Mouse (Mus musculus) intestine, embryonic 15.5 days (tissue): Measurements from ENCODE around the gene B3galnt1. TPM values are rescaled to one million over a fixed set of nuclear protein-coding genes. Genes with fewer than 3 reads are reported as not detected.
A peak's percentile ranks its signal among the peaks of the same experiment; 100 is the strongest.
"Not testable (repeated sequence)": the region's sequence is repeated elsewhere in the genome, so short reads cannot be mapped to it uniquely, and the experiment has no call there.

Experiments
- ATAC-seq: fragments of 200-750 bp; cut with Nextera tagmentation; 2 replicates; pipeline ENCODE4 v1.8.0; 2017; ENCODE audit warnings: moderate TSS enrichment, moderate library complexity
- H3K27ac ChIP-seq: fragments of 300-500 bp; sonication (generic); 2 replicates; pipeline ENCODE4 v1.5.1; 2015; ENCODE audit warnings: mild to moderate bottlenecking, inconsistent platforms
- H3K27me3 ChIP-seq: fragments of 300-500 bp; sonication (generic); replicated peaks from 2 replicates; pipeline ENCODE4 v1.6.1; 2015; ENCODE audit warnings: inconsistent platforms
- H3K36me3 ChIP-seq: fragments of 300-500 bp; sonication (generic); 2 replicates; pipeline ENCODE4 v1.6.1; 2015; ENCODE audit warnings: inconsistent platforms
- H3K4me1 ChIP-seq: fragments of 300-500 bp; sonication (generic); replicated peaks from 2 replicates; pipeline ENCODE4 v1.6.1; 2015; ENCODE audit warnings: inconsistent platforms
- H3K4me2 ChIP-seq: fragments of 300-500 bp; sonication (generic); replicated peaks from 2 replicates; pipeline ENCODE4 v1.6.1; 2015; ENCODE audit warnings: mild to moderate bottlenecking, inconsistent platforms
- H3K4me3 ChIP-seq: fragments of 300-500 bp; sonication (generic); replicated peaks from 2 replicates; pipeline ENCODE4 v1.5.1; 2015; ENCODE audit warnings: inconsistent platforms
- H3K9ac ChIP-seq: fragments of 300-500 bp; sonication (generic); 2 replicates; pipeline ENCODE4 v1.6.1; 2015; ENCODE audit warnings: inconsistent platforms
- H3K9me3 ChIP-seq: fragments of 300-500 bp; sonication (generic); 2 replicates; pipeline ENCODE4 v1.6.1; 2016; ENCODE audit warnings: inconsistent platforms
- WGBS: fragments of 180-500 bp; shearing (Covaris S2); methylation state at CpG from one replicate; pipeline ENCODE4 v1.1.7; 2015; 5-methylcytosine and 5-hydroxymethylcytosine counted together
- polyA plus RNA-seq: library from polyadenylated mRNA; unstranded; fragments of >200 nt; fragmentation: Nextera tagmentation; extraction: Ambion mirVana; gene quantifications from 2 replicates; pipeline ENCODE4 v1.2.1, GENCODE M21; 2015

Gene B3galnt1
- polyA plus RNA-seq, 1 experiment from 2014 or later: 33.2 TPM

- Histone ChIP-seq H3K4me3 (no peak overlapping the region), H3K27ac (no peak overlapping the region), H3K9me3 (no peaks in the 10 kb centered on the region), H3K27me3 (no peaks in the 10 kb centered on the region), H3K36me3 (no peaks in the 10 kb centered on the region), H3K9ac (no peak overlapping the region), H3K4me2 (no peak overlapping the region), H3K4me1 (peaks cover 4% of the 10 kb centered on the region; the same call in 1 of the 2 replicates)
- WGBS: 82% methylated on average over 3 of the region's 3 CpGs
- ATAC-seq: no peak
Observed at GRCm38 (mm10) chr3:69596116-69596515, 2.6 kb downstream of the B3galnt1 start.

DNA sequence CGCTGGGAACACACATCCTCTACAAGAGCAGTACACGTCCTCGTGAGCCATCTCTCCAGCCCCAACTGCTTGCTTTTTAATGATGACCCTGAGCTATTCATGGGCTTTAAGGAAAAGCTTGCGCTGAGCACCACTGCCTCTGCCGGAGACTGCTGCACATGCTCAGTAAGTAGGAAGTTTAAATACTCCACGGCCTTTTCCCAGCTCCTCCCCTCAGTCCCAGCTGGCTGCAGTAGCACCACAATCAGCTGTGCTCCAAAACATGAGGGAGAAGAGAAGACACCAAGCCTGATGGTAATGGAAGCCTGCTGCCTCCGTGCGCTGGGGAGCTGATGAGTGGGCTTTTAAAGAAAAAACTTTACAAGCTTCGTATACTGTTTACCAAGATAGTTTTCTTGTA, 4.7 kb downstream of the B3galnt1 start:
- H3K4me1 ChIP-seq: peaks cover 1% of the 10 kb centered on the region; the same call in 1 of the 2 replicates
- H3K27ac ChIP-seq: no peak overlapping the region
- H3K4me3 ChIP-seq: no peak overlapping the region
- no peak overlapping the region for H3K9ac ChIP-seq
- H3K4me2 ChIP-seq: no peak overlapping the region
- no peak; the same call in 1 of the 2 replicates for ATAC-seq
- no peaks in the 10 kb centered on the region for H3K27me3 ChIP-seq
- WGBS: 66% methylated on average over 9 of the region's 9 CpGs
- no peaks in the 10 kb centered on the region for H3K36me3 ChIP-seq
- no peaks in the 10 kb centered on the region for H3K9me3 ChIP-seq

DNA sequence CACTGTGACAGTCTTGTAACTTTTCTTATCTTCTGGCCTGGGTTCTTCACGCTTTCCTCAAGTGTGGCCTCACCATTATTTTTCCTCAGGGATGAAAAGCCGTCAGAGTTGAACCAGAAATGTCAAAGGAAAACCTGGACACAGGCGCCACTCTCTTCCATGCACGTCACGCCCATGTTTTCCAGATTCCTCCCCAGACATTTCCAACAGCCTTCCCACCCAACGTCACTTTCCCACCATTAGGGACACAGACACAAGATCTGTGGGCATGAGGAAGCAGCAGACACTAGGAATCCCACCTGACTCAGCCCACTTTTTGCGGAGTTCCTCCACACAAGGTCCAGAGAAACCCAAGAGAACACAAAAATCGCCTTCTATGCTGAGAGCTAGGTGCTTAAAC, 5.3 kb downstream of the B3galnt1 start:
- Histone ChIP-seq H3K4me2 (no peak overlapping the region), H3K27me3 (no peaks in the 10 kb centered on the region), H3K9me3 (no peaks in the 10 kb centered on the region), H3K4me1 (no peaks in the 10 kb centered on the region), H3K9ac (no peak overlapping the region), H3K4me3 (no peak overlapping the region), H3K36me3 (no peaks in the 10 kb centered on the region), H3K27ac (no peak overlapping the region)
- 92% methylated on average over 8 of the region's 8 CpGs for WGBS
- ATAC-seq: no peak

- Histone ChIP-seq H3K4me2 (no peak overlapping the region), H3K4me1 (no peaks in the 10 kb centered on the region; the same call in 1 of the 2 replicates), H3K9ac (no peak overlapping the region), H3K27me3 (no peaks in the 10 kb centered on the region), H3K36me3 (no peaks in the 10 kb centered on the region), H3K27ac (no peak overlapping the region), H3K4me3 (no peak overlapping the region), H3K9me3 (no peaks in the 10 kb centered on the region)
- ATAC-seq: no peak
- 49% methylated on average over 10 of the region's 10 CpGs for WGBS
Observed at GRCm38 (mm10) chr3:69588101-69588760, 10.5 kb downstream of the B3galnt1 start.

GRCm38 (mm10) chr3:69583798-69584197, 15.0 kb downstream of the B3galnt1 start:
- H3K4me2 ChIP-seq: no peak overlapping the region
- no peaks in the 10 kb centered on the region for H3K9me3 ChIP-seq
- H3K36me3 ChIP-seq: no peaks in the 10 kb centered on the region
- no peak overlapping the region for H3K27ac ChIP-seq
- WGBS: 59% methylated on average over 1 of the region's 1 CpGs
- peak; percentile 85 for ATAC-seq
- H3K9ac ChIP-seq: no peak overlapping the region
- H3K4me3 ChIP-seq: no peak overlapping the region
- H3K27me3 ChIP-seq: no peaks in the 10 kb centered on the region
- H3K4me1 ChIP-seq: no peaks in the 10 kb centered on the region; the same call in 1 of the 2 replicates

DNA sequence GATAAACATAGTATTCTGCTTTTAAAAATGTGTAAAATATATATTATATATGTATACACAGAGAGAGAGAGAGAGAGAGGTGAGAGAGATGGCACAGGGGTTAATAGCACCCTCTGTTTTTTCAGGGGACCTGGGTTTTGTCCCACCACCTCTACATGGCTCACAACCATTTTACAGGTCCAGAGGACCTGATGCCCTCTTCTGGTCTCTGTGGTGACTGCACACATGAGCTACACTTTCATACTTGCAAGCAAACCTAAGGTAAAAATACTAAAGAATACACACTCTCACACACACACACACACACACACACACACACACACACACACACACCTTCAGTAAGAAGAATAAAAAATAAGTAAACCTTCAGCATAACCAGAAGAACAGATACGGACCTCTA, 20.0 kb downstream of the B3galnt1 start:
- Histone ChIP-seq H3K9ac (no peak overlapping the region), H3K4me3 (no peak overlapping the region), H3K4me2 (no peak overlapping the region), H3K27ac (no peak overlapping the region), H3K27me3 (no peaks in the 10 kb centered on the region), H3K36me3 (no peaks in the 10 kb centered on the region), H3K9me3 (no peaks in the 10 kb centered on the region), H3K4me1 (no peaks in the 10 kb centered on the region)
- 93% methylated on average over 1 of the region's 1 CpGs for WGBS
- ATAC-seq: no peak

DNA sequence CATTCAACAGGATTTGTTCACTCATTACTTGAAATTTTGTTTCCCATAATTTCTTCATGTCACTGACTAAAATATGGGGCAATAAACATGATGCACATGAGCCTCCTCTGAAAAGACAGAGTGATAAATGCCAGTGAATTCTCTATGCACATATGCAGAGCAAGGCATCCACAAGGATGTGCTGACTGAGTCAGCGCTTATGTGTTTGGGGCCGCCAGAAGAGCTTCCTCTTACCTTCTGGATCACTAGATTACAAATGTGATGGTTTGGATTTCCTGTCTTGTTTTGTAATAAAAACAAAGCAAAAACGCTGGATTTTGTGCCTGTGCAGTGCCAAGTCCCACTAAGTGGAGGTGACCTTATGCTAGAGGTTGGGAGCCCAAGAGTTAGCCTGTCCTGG, 22.0 kb downstream of the B3galnt1 start:
- 75% methylated on average over 3 of the region's 3 CpGs for WGBS

GRCm38 (mm10) chr3:69575577-69575976, 23.2 kb downstream of the B3galnt1 start:
- H3K27me3 ChIP-seq: no peaks in the 10 kb centered on the region
- no peak for ATAC-seq
- H3K4me3 ChIP-seq: no peak overlapping the region
- H3K9me3 ChIP-seq: no peaks in the 10 kb centered on the region
- 93% methylated on average over 11 of the region's 11 CpGs for WGBS
- no peak overlapping the region for H3K4me2 ChIP-seq
- no peak overlapping the region for H3K27ac ChIP-seq
- no peaks in the 10 kb centered on the region for H3K4me1 ChIP-seq
- no peak overlapping the region for H3K9ac ChIP-seq
- no peaks in the 10 kb centered on the region for H3K36me3 ChIP-seq

More for the DNA sequence above, 22.0 kb downstream of the B3galnt1 start:
- Histone ChIP-seq H3K9ac (no peak overlapping the region), H3K36me3 (no peaks in the 10 kb centered on the region), H3K4me1 (no peaks in the 10 kb centered on the region), H3K27me3 (no peaks in the 10 kb centered on the region), H3K4me2 (no peak overlapping the region), H3K4me3 (no peak overlapping the region), H3K27ac (no peak overlapping the region), H3K9me3 (no peaks in the 10 kb centered on the region)
- ATAC-seq: no peak

DNA sequence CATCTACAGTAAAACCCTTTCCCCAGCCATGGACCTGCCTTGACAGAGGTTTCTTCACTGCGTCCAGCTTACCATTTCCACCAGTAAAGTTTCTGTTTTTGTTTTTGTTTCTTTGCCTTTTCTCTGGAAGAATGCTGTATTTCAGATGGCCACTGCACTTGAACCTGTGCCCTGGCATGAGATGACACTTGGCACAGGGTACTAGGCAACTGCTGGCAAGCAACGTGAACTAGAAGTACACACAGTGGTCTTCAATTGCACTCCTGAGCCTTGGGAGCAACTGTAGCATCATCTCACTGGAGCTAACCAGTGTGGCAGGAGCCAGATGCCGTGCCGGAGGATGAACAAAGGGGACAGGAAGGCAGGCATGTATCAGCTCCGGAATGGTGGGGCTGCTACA, 26.2 kb downstream of the B3galnt1 start:
- 91% methylated on average over 5 of the region's 5 CpGs for WGBS
- no peak overlapping the region for H3K4me2 ChIP-seq

GRCm38 (mm10) chr3:69565586-69565985, 33.2 kb downstream of the B3galnt1 start:
- H3K4me3 ChIP-seq, H3K4me1 ChIP-seq, H3K36me3 ChIP-seq, H3K27ac ChIP-seq, H3K9ac ChIP-seq, H3K27me3 ChIP-seq, H3K4me2 ChIP-seq, ATAC-seq, H3K9me3 ChIP-seq: not testable (repeated sequence)
- WGBS: 95% methylated on average over 1 of the region's 1 CpGs

More for the DNA sequence above, 26.2 kb downstream of the B3galnt1 start:
- H3K4me1 ChIP-seq: no peaks in the 10 kb centered on the region
- H3K9me3 ChIP-seq: no peaks in the 10 kb centered on the region
- no peak overlapping the region for H3K4me3 ChIP-seq
- no peak for ATAC-seq
- no peaks in the 10 kb centered on the region for H3K36me3 ChIP-seq
- H3K27ac ChIP-seq: no peak overlapping the region
- H3K27me3 ChIP-seq: no peaks in the 10 kb centered on the region
- H3K9ac ChIP-seq: no peak overlapping the region

- WGBS: 81% methylated on average over 6 of the region's 6 CpGs
- no peak overlapping the region for H3K4me3 ChIP-seq
- H3K4me2 ChIP-seq: no peak overlapping the region
- H3K36me3 ChIP-seq: no peaks in the 10 kb centered on the region
- no peak for ATAC-seq
- H3K27ac ChIP-seq: no peak overlapping the region
- peaks cover 3% of the 10 kb centered on the region; the same call in 1 of the 2 replicates for H3K4me1 ChIP-seq
- no peak overlapping the region for H3K9ac ChIP-seq
- H3K9me3 ChIP-seq: no peaks in the 10 kb centered on the region
- H3K27me3 ChIP-seq: no peaks in the 10 kb centered on the region
Observed at GRCm38 (mm10) chr3:69563406-69563805, 35.4 kb downstream of the B3galnt1 start.

DNA sequence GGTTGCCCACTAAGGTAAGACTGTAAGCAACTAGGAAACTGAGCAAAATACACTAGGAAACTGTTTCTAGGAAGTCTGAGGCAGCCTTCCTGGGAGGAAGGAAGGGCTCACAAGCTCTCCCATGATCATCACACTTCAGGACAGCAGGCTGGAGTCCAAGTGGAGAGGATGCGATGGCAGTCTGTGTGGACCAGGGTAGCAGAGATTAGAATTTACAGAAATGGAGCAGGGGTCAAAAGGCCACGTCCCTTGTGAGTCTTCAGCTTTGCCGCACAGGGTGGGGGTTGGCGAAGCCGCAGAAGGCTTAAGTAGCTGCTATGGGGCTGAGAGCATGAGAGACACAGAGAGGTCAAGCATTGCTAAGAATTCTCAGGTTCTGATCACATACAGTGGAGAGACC, 37.1 kb downstream of the B3galnt1 start:
- Histone ChIP-seq H3K4me2 (no peak overlapping the region), H3K27ac (no peak overlapping the region), H3K4me1 (peaks cover 5% of the 10 kb centered on the region; the same call in 1 of the 2 replicates), H3K9ac (no peak overlapping the region), H3K4me3 (no peak overlapping the region), H3K27me3 (no peaks in the 10 kb centered on the region), H3K9me3 (no peaks in the 10 kb centered on the region), H3K36me3 (no peaks in the 10 kb centered on the region)
- 63% methylated on average over 5 of the region's 5 CpGs for WGBS
- no peak for ATAC-seq

- ATAC-seq: no peak; the same call in 1 of the 2 replicates
- Histone ChIP-seq H3K9me3 (no peaks in the 10 kb centered on the region), H3K4me1 (peaks cover 5% of the 10 kb centered on the region; the same call in 1 of the 2 replicates), H3K4me2 (no peak overlapping the region), H3K36me3 (no peaks in the 10 kb centered on the region), H3K27ac (no peak overlapping the region), H3K9ac (no peak overlapping the region), H3K27me3 (no peaks in the 10 kb centered on the region), H3K4me3 (no peak overlapping the region)
- 52% methylated on average over 7 of the region's 7 CpGs for WGBS
Observed at GRCm38 (mm10) chr3:69559975-69560330, 38.8 kb downstream of the B3galnt1 start.
